Comparison of ENCODE assay signal across 17 mouse cellular contexts in the genomic region with DNA sequence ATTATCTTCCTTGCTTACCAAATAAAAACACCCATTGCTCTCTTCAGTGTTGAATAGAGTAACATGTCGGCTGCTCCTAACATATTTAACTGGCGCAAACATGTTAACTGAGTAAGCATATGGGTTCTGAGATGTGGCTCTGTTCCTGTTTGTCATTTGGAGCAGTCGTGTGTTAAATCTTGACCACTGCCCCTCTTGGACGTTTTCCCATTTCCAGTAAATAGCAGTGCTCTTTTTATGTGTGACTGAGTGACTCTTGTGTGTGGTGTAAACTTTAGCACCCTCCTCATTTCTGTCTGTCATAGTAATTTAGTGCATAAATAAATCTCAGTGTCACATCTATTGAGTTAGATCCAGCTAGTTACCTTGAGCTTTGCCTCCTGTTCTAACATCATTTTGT. TPM values are rescaled to one million over a fixed set of nuclear protein-coding genes. Genes with fewer than 3 reads are reported as not detected.
"Had no signal": no experiment of that assay in that cellular context is flagged by ENCODE, and none has a peak within 500 bp of the region (broad histone marks: within the 10 kb centered on the region; RNA-seq: fewer than 3 reads in every experiment).

No protein-coding gene starts in this region.

- H3K4me2 ChIP-seq: lung, embryonic 15.5 days; midbrain, embryonic 12.5 days; neural tube, embryonic 13.5 days; neural tube, embryonic 15.5 days had no signal

- H3K9me3 ChIP-seq: lung, embryonic 15.5 days; midbrain, embryonic 10.5 days; midbrain, embryonic 12.5 days; neural tube, embryonic 13.5 days; neural tube, embryonic 15.5 days had no signal

- H3K27ac ChIP-seq: lung, embryonic 15.5 days; midbrain, embryonic 12.5 days; neural tube, embryonic 13.5 days; neural tube, embryonic 15.5 days had no signal

- H3K27me3 ChIP-seq: lung, embryonic 15.5 days; midbrain, embryonic 12.5 days; neural tube, embryonic 13.5 days; neural tube, embryonic 15.5 days had no signal

- H3K4me3 ChIP-seq: lung, embryonic 15.5 days; midbrain, embryonic 10.5 days; midbrain, embryonic 12.5 days; myocyte; neural tube, embryonic 13.5 days; neural tube, embryonic 15.5 days had no signal

- H3K36me3 ChIP-seq: lung, embryonic 15.5 days; midbrain, embryonic 10.5 days; midbrain, embryonic 12.5 days; neural tube, embryonic 13.5 days; neural tube, embryonic 15.5 days had no signal

- ATAC-seq: midbrain, embryonic 16.5 days had no signal

- H3K9ac ChIP-seq: lung, embryonic 15.5 days; midbrain, embryonic 12.5 days; neural tube, embryonic 13.5 days; neural tube, embryonic 15.5 days had no signal

- DNase-seq: lung, postnatal 4 days; midbrain, embryonic 14.5 days; right cerebral cortex, adult 18-20 months; right cerebral cortex, postnatal 25 days; right cerebral cortex, postnatal 4 days; spleen, adult 18-20 months; thymus, adult 18-20 months; thymus, postnatal 25 days; thymus, postnatal 4 days had no signal

RNA-seq across cellular contexts. Expression of a gene that starts 52.3 kb away (rescaled TPM):
- polyA plus RNA-seq: small intestine, adult 2 months had no signal
